Mouse (Mus musculus) liver, postnatal 0 days (tissue): ENCODE data around the gene Pbx3. TPM values are rescaled to one million over a fixed set of nuclear protein-coding genes. Genes with fewer than 3 reads are reported as not detected.

ENCODE experiments used
- ATAC-seq: fragments of 200-750 bp; cut with Nextera tagmentation; 2 replicates; pipeline ENCODE4 v1.8.0; 2017; ENCODE audit warnings: mild to moderate bottlenecking, moderate library complexity
- DNase-seq: peaks from one replicate; pipeline ENCODE4 v3.0.0-alpha.2; 2016
- H3K27ac ChIP-seq: fragments of 300-500 bp; sonication (generic); 2 replicates; pipeline ENCODE4 v1.5.1; 2014; ENCODE audit warnings: antibody characterized with exemption, moderate library complexity, mild to moderate bottlenecking, low read depth
- H3K27me3 ChIP-seq: fragments of 300-500 bp; sonication (generic); 2 replicates; pipeline ENCODE4 v1.6.1; 2014; ENCODE audit warnings: low read length, control low read depth, mixed read lengths; ENCODE audit not compliant: insufficient read depth
- H3K36me3 ChIP-seq: fragments of 300-500 bp; sonication (generic); replicated peaks from 2 replicates; pipeline ENCODE4 v1.6.1; 2014; ENCODE audit warnings: mild to moderate bottlenecking, control low read depth, low read length, moderate library complexity, mixed read lengths; ENCODE audit not compliant: insufficient read depth
- H3K4me1 ChIP-seq: fragments of 300-500 bp; sonication (generic); 2 replicates; pipeline ENCODE4 v1.6.1; 2014; ENCODE audit warnings: antibody characterized with exemption, mild to moderate bottlenecking, control low read depth; ENCODE audit not compliant: insufficient read depth
- H3K4me2 ChIP-seq: fragments of 300-500 bp; sonication (generic); 2 replicates; pipeline ENCODE4 v1.6.1; 2014; ENCODE audit warnings: low read depth, mild to moderate bottlenecking, low read length, moderate library complexity, mixed read lengths
- H3K4me3 ChIP-seq: fragments of 300-500 bp; sonication (generic); 2 replicates; pipeline ENCODE4 v1.5.1; 2014; ENCODE audit warnings: low read depth, low read length
- H3K9ac ChIP-seq: fragments of 300-500 bp; sonication (generic); replicated peaks from 2 replicates; pipeline ENCODE4 v1.6.1; 2014; ENCODE audit warnings: mild to moderate bottlenecking, moderate library complexity
- H3K9me3 ChIP-seq: fragments of 300-500 bp; sonication (generic); 2 replicates; pipeline ENCODE4 v1.6.1; 2016; ENCODE audit warnings: mild to moderate bottlenecking, control low read depth, low read length, mixed read lengths
- CTCF ChIP-seq: sonication (generic); IDR thresholded peaks from 2 replicates; pipeline ENCODE4 v1.5.1; 2016; ENCODE audit warnings: antibody characterized with exemption, low read depth
- EP300 ChIP-seq: IDR thresholded peaks from 2 replicates; pipeline ENCODE4 v1.6.1; 2016; ENCODE audit warnings: antibody characterized with exemption, low read depth, mild to moderate bottlenecking
- WGBS: fragments of 180-500 bp; shearing (Covaris S2); extraction: QIAGEN DNeasy Blood & Tissue Kit; methylation state at CpG from one replicate; pipeline ENCODE4 v1.1.7; 2014; ENCODE audit not compliant: insufficient replicate concordance; 5-methylcytosine and 5-hydroxymethylcytosine counted together
- polyA plus RNA-seq: library from polyadenylated mRNA; unstranded; fragments of >200 nt; fragmentation: Nextera tagmentation; extraction: Ambion mirVana; gene quantifications from 2 replicates; pipeline ENCODE4 v1.2.1, GENCODE M21; 2015

Pbx3 gene
- polyA plus RNA-seq, 1 experiment from 2014 or later: 3.1 TPM

- Histone ChIP-seq H3K4me3 (peak overlapping the region; percentile 84), H3K27ac (no peak overlapping the region), H3K4me1 (peaks cover 15% of the 10 kb centered on the region), H3K4me2 (peak overlapping the region; percentile 95), H3K27me3 (peaks cover 5% of the 10 kb centered on the region; the same call in 1 of the 2 replicates), H3K36me3 (no peaks in the 10 kb centered on the region), H3K9ac (peak overlapping the region; percentile 91), H3K9me3 (no peaks in the 10 kb centered on the region)
- WGBS: 1% methylated on average over 42 of the region's 42 CpGs
- ATAC-seq (no peak), DNase-seq (peak; percentile 57)
- no peak for TF ChIP-seq CTCF
- no peak for TF ChIP-seq EP300
Observed at GRCm38 (mm10) chr2:34370725-34371440, 2.1 kb downstream of the Pbx3 start.

GRCm38 (mm10) chr2:34370349-34370724 is 2.6 kb downstream of the Pbx3 start:
- no peak for ATAC-seq
- Histone ChIP-seq H3K4me3 (peak overlapping the region; percentile 84), H3K9me3 (no peaks in the 10 kb centered on the region), H3K4me2 (peak overlapping the region; percentile 95), H3K27ac (no peak overlapping the region), H3K36me3 (no peaks in the 10 kb centered on the region), H3K4me1 (peaks cover 15% of the 10 kb centered on the region), H3K9ac (peak overlapping the region; percentile 91), H3K27me3 (peaks cover 5% of the 10 kb centered on the region; the same call in 1 of the 2 replicates)
- TF ChIP-seq CTCF (no peak), EP300 (no peak)
- 40% methylated on average over 7 of the region's 7 CpGs for WGBS
- DNase-seq: no peak

GRCm38 (mm10) chr2:34368396-34368795 is 4.5 kb downstream of the Pbx3 start:
- no peak for DNase-seq
- Histone ChIP-seq H3K9me3 (no peaks in the 10 kb centered on the region), H3K27ac (no peak overlapping the region), H3K4me1 (peaks cover 12% of the 10 kb centered on the region), H3K4me2 (no peak overlapping the region), H3K9ac (no peak overlapping the region), H3K27me3 (peaks cover 5% of the 10 kb centered on the region; the same call in 1 of the 2 replicates), H3K4me3 (no peak overlapping the region), H3K36me3 (no peaks in the 10 kb centered on the region)
- WGBS: 62% methylated on average over 6 of the region's 6 CpGs
- TF ChIP-seq EP300 (no peak), CTCF (no peak)
- no peak for ATAC-seq

- no peak overlapping the region for H3K4me3 ChIP-seq
- no peak for ATAC-seq
- 77% methylated on average over 2 of the region's 2 CpGs for WGBS
- no peak overlapping the region for H3K4me2 ChIP-seq
- H3K36me3 ChIP-seq: no peaks in the 10 kb centered on the region
- H3K4me1 ChIP-seq: peaks cover 5% of the 10 kb centered on the region
- DNase-seq: no peak
- TF ChIP-seq EP300 (no peak), CTCF (no peak)
- H3K27me3 ChIP-seq: peaks cover 5% of the 10 kb centered on the region; the same call in 1 of the 2 replicates
- no peak overlapping the region for H3K27ac ChIP-seq
- no peaks in the 10 kb centered on the region for H3K9me3 ChIP-seq
- no peak overlapping the region for H3K9ac ChIP-seq
Observed at GRCm38 (mm10) chr2:34367024-34367423, 5.9 kb downstream of the Pbx3 start.

GRCm38 (mm10) chr2:34363678-34364077 is 9.3 kb downstream of the Pbx3 start:
- Histone ChIP-seq H3K27me3 (no peaks in the 10 kb centered on the region), H3K4me3 (no peak overlapping the region), H3K9me3 (no peaks in the 10 kb centered on the region), H3K4me1 (0 out of 2 replicates have a peak, but pooled peaks cover 5% of the 10 kb centered on the region), H3K27ac (no peak overlapping the region), H3K36me3 (no peaks in the 10 kb centered on the region), H3K9ac (no peak overlapping the region), H3K4me2 (no peak overlapping the region)
- DNase-seq (no peak), ATAC-seq (no peak)
- 7% methylated on average over 1 of the region's 1 CpGs for WGBS
- TF ChIP-seq CTCF: no peak
- TF ChIP-seq EP300: no peak

- WGBS: 83% methylated on average over 7 of the region's 7 CpGs
- Histone ChIP-seq H3K9me3 (no peaks in the 10 kb centered on the region), H3K27ac (no peak overlapping the region), H3K4me1 (0 out of 2 replicates have a peak, but pooled peaks cover 5% of the 10 kb centered on the region), H3K9ac (no peak overlapping the region), H3K4me2 (no peak overlapping the region), H3K36me3 (no peaks in the 10 kb centered on the region), H3K27me3 (no peaks in the 10 kb centered on the region), H3K4me3 (no peak overlapping the region)
- TF ChIP-seq EP300 (no peak), CTCF (no peak)
- ATAC-seq: no peak
- DNase-seq: no peak
Observed at GRCm38 (mm10) chr2:34355801-34356211, 17.1 kb downstream of the Pbx3 start.
